Mouse (Mus musculus): ENCODE measurements at regions not wholly inside any gene's neighbourhood (a gene's known extent, or its start where the extent isn't known, plus 50 kb on each side); places are given as distances from the start of the nearest gene placed in this dataset.
A peak's percentile ranks its signal among the peaks of the same experiment; 100 is the strongest.

- DNase-seq (ENCODE audit: low spot score in 2 of 2): no peak
These were observed 179.8 kb upstream of the Cdh5 start for GRCm38 (mm10) chr8:103921621-103922020.

- no peak for DNase-seq (ENCODE audit: low spot score in 2 of 2)
These were observed 178.7 kb upstream of the Cdh5 start for GRCm38 (mm10) chr8:103922746-103923145.

- DNase-seq (ENCODE audit: low spot score in 2 of 2): no peak
These were observed 168.7 kb upstream of the Cdh5 start for GRCm38 (mm10) chr8:103932681-103933080.

DNA sequence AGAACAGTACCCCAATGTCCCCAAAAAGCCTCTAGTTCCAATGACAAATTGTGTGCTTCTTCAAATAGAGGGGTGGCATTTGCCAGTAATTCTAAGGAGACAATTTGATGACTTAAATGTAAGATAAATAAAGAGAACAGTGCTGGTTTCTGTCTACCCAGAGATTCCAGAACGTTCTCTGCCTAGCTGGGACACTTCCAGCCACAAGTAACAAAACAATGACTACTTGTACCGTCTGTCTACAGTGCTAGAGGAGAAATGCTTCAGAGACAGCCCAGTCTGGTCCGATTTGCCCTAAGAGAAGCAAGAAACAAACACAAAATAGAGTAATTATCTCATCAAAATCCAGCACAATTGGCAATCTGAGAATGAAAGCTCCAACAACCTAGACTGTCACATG is 164.9 kb upstream of the Cdh5 start:
- peak in 1 of 2 experiments; percentile 11 for DNase-seq (ENCODE audit: low spot score in 2 of 2)

DNA sequence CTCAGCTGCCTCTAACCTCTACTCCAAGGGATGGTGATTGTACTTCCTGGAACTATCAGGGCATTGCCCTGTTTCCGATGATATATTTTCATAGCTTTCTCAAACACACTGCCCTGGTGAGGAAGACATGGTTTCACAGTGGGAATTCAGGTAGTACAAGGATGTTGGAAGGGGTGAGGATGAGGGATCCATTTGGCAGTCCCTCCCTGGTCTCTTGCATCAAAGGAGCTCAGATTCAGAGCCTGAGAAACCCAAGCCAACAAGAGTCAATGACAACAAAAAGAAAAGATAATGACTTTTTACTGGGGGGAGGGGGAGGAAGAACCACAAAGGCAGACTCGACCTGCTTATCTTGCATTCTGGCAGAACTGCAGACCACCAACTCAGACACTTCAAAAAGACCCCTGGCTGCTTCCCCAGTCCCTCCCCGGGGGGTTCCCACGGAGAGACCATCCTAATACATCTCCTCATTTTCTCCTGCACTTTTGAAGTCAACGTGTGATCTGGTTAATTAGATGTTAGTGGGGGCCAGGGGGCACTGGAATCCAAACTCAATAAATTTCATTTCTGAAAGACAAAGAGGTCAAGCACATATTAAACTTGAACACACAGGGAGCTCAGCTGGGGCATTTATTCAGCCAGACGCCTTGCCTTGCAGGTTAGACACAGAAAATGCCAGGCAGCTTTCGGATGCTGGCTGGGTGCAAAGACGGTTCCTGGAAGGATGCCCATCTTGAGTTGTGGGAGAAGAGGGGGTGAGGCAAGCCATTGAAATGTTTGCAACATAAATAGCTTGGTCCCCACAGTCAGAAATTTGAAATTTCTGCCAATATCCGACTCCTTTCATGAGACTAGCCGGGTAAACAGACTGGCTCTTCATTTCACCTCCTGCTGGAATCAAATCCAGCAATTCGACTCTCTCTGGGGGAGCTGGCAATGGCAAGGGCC is 162.9 kb upstream of the Cdh5 start:
- DNase-seq (ENCODE audit: low spot score in 2 of 2): peak; percentile 46 to 56

GRCm38 (mm10) chr8:103940958-103941532 is 160.4 kb upstream of the Cdh5 start:
- peak; percentile 5 to 15 for DNase-seq (ENCODE audit: low spot score in 2 of 2)

DNA sequence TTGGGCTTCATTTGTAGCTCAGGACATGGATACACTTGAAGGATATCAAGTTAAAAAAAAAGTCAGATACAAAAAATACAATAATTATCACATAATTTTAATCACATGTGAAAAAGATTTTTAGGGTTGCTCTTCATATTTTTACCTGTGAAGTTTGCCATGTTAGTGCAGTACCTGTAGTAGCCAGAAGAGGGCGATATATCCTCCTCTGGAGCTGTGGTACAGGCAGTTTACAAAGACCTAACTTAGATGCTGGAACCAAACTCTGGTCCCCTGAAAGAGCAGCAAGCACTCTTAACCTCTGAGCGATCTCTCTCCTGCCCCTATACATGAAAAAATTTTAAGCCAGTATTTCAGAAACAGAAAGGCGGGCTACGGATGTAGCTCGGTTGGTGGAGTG is 153.0 kb upstream of the Cdh5 start:
- no peak for DNase-seq (ENCODE audit: low spot score in 2 of 2)

DNA sequence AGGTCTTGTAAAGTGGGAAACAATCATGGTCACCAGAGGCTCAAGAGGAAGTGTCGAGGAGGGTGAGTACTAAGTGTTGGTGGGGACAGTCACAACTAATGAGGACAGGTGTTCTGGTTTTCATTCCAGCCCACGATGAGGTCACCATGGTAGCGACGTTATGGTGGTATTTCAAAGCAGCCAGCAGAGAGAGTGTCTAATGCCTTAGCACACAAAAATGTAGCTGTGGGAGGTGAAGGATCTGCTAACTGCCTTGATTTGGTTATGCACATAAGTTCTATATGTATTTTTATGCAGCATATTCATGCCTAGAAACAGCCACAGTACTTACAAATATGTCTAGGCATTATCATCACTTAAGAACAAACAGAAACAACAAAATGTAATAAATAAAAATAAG is 151.0 kb upstream of the Cdh5 start:
- no peak for DNase-seq (ENCODE audit: low spot score in 2 of 2)

- DNase-seq (ENCODE audit: low spot score in 2 of 2): no peak
These were observed 147.8 kb upstream of the Cdh5 start for GRCm38 (mm10) chr8:103953586-103953985.

DNA sequence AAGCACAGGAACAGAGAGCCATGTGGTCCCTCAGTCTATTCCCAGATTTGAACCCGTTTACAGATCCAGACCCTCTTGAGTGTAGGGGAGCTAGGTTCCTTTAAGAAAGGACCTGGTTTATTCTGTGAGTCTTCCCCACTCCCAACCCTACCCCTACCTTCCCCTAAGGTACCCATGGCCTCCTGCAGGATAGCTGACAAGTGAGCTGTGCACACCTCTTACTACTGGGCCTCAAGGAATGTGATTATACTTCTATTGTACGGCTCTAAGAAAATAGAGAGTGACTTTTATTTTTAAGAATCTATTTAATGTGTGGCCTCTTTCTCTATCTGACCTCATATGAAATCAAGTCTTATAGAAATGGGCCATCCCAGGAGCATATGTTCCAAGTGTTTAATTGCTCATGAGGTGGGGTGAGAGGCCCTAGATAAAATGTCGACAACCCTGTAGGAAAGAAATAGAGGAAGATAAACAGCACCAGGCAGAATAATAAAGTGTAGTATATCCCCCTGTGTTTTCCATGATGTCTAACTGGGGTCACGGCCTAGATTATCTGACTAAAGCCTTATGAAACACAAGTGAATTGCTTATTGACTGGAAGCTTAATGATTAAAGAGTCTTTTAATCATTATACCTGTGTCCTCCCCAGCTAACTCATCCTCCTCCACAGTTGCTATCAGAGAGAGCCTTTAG is 145.7 kb upstream of the Cdh5 start:
- no peak for DNase-seq (ENCODE audit: low spot score in 2 of 2)

- peak; percentile 37 to 41 for DNase-seq (ENCODE audit: low spot score in 2 of 2)
These were observed 137.0 kb upstream of the Cdh5 start for GRCm38 (mm10) chr8:103964293-103964918.

DNA sequence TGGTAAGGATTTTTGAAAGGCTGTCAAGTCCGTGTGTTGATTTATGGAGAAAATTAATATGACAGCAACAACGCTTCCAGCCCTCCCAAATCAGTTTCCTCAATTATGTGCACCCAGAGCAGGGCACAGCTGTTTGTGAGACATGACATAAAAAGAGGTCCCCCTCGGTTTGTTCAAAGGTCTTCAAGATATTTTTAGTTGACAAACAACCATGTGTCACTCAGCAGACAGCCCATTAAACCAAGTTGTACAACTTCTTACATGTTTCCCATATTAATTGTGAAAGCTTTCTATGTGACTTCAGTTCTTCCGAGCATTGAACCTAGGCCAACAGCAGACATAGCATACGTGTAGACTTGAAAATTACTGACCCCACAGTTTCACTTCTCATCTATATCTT is 131.5 kb upstream of the Cdh5 start:
- no peak for DNase-seq (ENCODE audit: low spot score in 2 of 2)

DNA sequence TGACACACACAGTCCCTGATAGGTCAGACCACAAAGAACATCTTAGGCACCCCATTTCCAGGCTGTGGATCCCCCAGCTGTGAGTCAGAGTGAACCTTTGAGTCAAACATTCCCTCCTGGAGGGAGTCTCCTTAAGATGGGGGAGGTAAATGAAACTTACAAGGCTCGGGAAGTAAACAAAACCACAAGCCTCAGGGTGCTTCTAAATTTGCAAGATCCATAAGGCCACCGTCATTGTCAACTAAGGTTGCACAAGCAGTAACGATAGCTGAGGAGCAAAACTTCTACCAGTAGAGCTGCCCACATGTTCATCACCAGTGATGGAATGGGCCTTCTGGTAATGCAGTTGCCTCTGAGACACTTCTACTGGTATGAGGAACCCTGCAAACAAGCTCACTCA is 130.9 kb upstream of the Cdh5 start:
- DNase-seq (ENCODE audit: low spot score in 2 of 2): no peak

DNA sequence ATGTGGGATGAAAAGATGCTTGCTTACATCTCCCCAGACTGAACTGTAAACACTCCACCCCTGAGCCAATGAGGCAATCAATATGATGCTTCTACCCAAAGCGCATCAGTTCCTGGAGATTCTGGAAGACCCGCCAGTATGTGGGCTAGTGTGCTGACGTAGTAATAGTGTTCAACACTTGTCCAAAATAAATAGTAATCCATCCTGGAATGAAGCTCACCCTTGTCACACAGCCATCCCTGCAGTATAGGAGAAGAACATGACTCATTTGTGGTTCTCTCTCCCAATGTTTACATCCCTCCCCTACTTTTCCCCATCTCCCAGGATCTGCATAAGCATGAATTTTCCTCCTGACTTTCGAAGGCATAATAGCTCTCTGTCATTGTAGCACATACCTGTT is 130.5 kb upstream of the Cdh5 start:
- DNase-seq (ENCODE audit: low spot score in 2 of 2): no peak

GRCm38 (mm10) chr8:103976488-103976887 is 124.9 kb upstream of the Cdh5 start:
- DNase-seq (ENCODE audit: low spot score in 2 of 2): no peak

- no peak for DNase-seq (ENCODE audit: low spot score in 2 of 2)
These were observed 122.5 kb upstream of the Cdh5 start for GRCm38 (mm10) chr8:103978948-103979347.

DNA sequence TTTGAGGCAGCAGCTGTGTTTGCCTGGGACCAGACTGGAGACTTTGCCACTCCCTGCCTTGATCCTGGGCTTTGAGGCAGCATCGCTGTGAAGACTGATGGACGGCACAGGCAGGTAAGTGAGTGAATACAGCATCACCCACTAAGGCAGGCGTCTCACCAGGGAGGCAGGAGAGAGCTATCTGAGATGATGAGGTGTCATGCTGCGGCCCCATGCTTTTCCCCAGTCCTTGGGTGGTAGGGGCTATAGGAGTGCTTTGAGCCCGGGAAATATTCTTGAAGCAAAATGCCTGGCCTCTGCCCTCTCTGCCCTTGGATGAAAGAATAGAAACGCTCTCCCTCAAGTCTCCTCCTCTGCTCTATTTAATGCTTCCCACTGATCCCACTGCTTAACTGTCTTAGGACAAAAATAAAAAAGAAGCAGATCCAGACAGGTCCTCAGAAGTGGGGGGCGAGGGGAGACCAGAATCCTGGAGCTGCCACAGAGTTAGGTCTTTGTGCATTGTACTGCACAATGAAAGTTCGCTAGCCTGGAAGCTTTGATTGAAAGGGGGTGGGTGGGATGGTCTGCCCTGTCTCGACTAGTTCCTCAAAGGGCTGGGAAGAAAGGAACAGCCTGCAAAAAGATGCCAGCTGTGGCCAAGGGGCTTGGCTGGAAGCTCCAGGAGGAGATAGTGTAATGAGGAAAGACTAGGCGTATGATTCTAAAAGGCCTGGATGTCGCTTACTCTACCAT is 117.4 kb upstream of the Cdh5 start:
- DNase-seq (ENCODE audit: low spot score in 2 of 2): no peak

GRCm38 (mm10) chr8:103985640-103986039 is 115.8 kb upstream of the Cdh5 start:
- no peak for DNase-seq (ENCODE audit: low spot score in 2 of 2)

GRCm38 (mm10) chr8:103993897-103994296 is 107.5 kb upstream of the Cdh5 start:
- DNase-seq (ENCODE audit: low spot score in 2 of 2): peak; percentile 25 to 29

- DNase-seq (ENCODE audit: low spot score in 2 of 2): no peak
These were observed 103.3 kb upstream of the Cdh5 start for GRCm38 (mm10) chr8:103998143-103998542.

DNA sequence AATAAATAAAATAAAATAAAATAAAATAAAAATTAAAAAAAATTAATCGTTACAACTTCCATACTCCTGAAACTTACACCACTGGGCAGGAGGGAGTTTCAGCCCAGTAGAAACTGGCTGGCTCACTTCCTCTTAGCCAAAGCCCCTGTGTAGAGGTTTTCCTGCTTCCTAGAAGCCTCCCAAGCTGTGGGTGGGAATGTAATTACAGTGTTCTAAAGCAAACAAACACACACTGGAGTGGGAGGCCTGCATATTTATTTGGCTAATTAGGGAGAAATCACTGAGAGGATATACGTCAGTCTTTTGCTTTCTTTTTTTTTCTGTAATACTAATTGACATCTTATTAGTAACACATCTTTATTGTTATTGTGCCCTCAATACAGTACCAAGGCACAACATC is 94.2 kb upstream of the Cdh5 start:
- DNase-seq (ENCODE audit: low spot score in 2 of 2): no peak

Data from layer of hippocampus, postnatal 10 days (tissue).